Mouse (Mus musculus) CH12F3 (cell line): Measurements from ENCODE around the gene Cox7a1.

Experiments used
- in situ Hi-C: fragments of 300-500 bp; cut with MboI; formaldehyde crosslinking; loops from 2 replicates; pipeline ENCODE4 v1.14.3; 2020; ENCODE audit warnings: low sequenced_read_pairs

Gene Cox7a1

DNA sequence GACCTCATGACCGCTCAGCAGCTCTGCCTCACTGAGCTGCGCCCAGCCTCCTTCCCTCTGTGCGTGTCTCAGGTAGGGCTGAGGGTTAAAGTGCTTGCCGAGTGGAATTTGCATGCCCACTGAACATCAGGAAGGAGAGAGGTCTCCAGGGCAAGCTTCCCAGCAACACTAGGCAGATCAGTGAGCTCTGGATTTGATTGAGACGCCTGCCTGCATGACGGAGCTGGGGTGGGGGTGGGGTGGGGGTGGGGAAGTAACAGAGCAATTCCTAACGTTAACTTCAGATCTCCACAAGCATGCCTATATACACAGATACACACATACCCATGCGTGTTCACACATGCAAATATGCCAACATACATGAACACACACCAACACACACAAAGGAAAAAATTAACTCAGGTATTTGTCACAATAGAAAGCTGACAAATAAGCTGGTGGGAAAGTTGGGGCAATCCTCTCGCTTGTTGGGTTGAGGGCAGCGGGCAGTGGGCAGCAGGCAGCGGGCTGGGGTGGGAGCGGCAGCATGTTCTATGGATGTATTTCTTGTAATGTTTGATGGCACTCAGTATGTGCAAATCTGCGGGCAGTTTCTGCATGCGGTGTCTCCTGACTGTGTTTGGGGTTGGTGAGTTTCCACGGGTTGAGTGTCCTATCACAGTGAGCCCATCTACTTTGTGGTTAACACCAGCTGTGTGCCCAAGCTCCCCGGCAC is 35.5 kb downstream of the Cox7a1 start:
- in situ Hi-C loops: no loop called here

DNA sequence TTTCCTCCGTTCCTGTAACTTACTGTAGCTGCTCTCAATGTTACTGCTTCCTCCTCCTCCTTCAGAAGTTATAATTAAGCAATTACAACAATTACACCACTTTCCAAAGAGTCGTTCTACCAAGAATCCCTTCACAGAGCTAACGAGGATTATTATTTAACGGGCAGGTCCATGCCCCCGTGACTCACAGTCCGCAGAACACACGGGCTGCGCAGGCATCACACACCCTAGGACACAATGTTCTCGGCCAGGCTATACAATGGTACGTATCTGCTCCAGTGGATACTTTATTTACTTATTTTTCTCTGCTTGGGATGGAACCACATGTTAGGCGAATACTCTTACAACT is 36.0 kb downstream of the Cox7a1 start:
- in situ Hi-C loops: no loop called here

DNA sequence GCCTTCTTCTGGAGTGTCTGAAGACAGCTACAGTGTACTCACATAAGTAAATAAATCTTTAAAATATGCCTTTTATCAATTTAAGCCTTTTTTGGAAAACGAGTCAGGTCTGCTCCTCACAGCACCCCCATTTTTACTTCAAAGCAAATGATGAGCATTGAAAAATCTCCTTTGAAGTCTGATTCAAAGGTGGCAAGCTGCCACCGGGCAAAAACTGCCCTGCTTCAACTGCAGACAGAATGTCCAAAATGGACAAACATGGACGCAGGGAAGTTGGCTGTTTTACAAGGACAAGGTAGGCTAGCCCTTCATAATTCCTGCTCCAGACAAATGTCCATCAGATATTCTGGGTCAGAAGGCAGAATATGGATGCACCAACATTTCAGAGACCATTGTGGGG is 37.5 kb downstream of the Cox7a1 start:
- in situ Hi-C loops: no loop called here

DNA sequence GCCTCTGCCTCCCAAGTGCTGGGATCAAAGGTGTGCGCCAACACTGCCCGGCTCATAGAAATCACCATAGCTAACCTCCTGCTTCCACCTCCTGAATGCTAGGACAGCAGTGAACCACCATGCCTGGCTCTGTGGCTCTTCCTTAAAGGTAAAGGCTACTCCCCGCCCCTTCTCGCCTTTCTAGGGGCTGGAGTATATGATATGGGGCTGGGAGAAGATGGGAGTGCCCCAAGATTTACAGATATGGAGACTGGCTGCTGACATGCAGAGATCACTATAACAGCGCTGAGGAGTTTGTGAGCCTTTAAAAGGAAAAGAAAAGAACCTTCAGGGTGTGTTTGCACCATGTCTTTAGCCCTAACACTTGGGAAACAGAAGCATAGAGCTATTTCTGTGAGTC is 38.3 kb downstream of the Cox7a1 start:
- in situ Hi-C loops: no loop called here

DNA sequence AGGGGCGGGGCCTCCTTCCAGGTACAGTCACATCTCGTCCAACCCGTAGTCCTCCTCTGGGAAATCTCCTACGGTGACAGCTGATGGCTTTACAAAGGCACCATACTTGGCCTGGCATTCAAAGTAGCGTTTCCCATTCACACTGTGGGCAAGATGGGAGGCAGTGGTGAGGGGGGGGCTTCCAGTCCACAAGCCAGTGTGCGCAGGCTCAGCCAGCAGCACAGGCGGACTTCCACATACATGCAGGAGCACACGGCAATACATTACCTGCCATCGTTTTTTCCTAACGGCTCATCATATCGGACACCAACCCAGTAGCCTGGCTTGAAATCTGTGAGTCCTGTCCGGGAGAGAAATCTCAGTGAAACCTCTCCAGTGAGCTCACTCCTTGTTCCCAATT is 40.3 kb downstream of the Cox7a1 start:
- in situ Hi-C loops: no loop called here

DNA sequence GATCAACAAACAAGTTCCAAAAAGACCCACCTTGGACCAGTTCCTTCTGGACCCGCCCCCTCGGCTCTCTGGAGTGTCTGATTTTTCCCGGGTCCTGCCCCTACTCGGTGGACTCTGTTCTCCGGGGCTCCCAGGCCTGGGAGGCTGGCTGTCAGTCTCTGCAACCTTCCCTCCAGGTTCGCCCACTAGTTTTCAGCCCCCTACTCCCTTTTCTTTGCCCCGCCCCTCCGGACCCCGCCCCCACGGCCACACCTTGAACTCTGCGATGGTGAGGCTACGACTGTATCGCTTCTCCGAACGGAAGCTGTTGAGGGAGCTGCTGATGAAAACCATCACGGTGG is 47.4 kb downstream of the Cox7a1 start:
- in situ Hi-C loops: no loop called here

DNA sequence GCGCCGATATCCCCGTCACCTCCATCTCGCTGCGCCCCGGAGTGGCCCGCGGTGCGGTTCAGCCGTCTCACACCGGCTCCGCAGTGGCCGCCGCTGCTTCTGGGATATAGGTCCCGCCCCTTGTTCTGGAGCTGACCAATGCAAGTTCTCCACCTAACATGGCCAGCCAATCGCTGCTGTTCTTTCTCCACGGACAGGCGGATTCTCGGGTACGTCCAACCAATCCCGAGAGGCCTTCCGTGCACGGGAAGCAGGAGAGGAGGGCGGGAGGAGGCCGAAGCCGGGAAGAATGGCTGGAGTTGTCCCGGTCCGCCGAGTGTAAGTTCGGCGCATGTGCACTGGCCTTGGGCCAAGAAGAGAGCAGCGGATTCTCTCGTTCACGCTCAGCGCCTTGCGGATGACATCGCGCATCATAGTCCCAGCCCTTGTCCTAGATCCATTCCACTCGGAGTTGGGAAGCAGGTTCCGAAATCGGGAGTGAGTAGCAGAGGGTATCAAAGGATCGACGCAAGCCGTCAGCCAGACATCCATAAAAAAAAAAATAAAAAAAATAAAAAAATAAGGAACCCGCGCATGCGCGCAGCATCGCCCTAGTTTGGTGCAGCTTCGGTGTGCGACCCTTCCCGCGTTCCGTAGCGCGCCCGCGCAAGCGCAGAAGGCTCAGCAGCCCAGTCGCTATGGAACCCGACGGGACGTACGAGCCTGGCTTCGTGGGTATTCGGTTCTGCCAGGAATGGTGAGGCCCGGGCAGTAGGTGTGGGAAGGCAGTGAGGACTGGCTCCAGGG is 47.9 kb downstream of the Cox7a1 start, which contains the start of the genes Polr2i and Tbcb:
Polr2i (plus strand) TSS at position 280 of the 786 bp plus-strand sequence.
Tbcb (minus strand) TSS at position 604 of the 786 bp plus-strand sequence.
- in situ Hi-C loops: no loop called here

DNA sequence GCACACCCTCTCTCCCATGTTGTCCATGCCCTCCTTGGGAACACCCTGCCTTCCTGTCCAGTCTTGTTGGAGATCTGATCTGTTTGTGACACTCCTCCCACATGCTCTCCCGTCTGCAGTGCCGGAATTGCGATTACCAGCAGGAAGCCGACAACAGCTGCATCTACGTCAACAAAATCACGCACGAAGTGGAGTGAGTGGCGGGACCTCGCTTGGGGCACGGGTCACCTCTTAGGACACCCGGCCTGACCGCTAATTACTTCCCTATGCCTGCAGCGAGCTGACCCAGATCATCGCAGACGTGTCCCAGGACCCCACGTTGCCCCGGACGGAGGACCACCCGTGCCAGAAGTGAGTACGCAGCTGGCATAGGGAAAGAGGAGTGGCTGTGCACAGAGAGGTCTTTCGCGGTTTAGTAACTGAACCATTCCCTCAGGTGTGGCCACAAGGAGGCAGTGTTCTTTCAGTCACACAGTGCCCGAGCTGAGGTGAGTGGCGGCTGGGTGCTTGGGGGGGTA is 48.7 kb downstream of the Cox7a1 start:
- in situ Hi-C loops: no loop called here

DNA sequence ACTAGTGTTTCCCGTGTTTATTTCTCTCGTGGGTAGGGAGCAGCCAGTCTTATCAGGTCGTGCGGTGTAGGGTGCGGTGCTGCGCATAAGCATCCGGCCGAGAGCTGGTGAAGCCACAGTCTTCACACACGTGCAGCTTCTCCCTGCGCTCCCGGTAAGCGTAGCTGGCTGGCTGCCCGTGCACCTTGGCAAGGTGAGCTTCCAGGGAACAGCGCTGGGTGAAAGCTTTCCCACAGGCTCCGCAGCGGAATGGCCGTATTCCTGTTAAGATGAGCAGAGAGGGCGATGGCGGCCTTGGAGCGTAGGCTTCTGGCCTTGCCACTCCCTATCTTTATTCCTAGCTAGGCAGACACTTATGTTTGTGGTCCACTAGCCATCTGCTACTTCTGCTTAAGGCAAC is 49.4 kb downstream of the Cox7a1 start:
- in situ Hi-C loops: no loop called here

DNA sequence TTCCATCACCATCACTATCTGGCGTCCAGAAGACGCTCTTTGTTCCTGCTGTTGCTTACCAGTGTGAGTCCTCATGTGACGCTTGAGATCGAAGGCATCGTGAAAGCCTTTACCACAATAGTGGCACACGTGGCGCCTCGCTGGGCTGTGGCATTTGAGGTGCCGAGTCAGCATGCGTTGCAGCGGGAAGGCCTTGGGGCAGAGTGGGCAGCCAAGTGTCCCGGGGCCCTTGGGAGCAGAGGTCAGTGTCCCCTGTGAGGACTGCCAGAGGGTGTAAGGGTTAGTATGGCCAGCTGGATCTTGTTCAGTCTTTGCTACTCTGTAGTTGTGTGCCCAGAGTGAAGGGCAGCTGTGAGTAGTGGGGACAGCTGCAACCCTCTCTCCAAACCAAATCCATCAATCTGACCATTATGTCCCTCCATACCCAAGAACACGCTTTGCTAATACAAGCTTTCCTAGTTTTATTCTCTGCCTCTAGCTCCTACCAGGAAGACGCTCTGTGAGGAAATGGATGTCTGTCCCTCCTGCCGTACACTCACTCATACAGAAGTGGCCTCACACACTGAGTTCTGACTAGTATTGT is 50.4 kb downstream of the Cox7a1 start:
- in situ Hi-C loops: no loop called here

DNA sequence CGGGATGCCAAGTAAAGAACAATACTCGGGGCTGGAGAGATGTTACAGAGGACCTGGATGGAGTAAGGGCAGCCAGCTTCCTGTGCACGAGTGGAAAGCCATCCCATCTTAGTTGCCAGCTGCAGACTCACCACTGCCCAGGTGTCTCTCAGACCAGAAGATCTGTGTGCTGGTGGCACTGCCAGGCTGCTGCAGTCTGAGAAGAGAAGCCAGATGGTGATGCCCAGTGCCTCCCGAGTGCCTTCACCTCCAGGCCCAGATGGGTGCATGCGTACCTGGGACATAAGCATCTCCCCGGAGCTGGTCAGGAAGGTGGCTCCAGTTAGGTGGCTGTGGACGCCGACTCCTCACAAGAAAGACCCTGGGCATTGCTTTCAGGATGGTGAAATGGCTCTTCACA is 51.1 kb downstream of the Cox7a1 start:
- in situ Hi-C loops: no loop called here

DNA sequence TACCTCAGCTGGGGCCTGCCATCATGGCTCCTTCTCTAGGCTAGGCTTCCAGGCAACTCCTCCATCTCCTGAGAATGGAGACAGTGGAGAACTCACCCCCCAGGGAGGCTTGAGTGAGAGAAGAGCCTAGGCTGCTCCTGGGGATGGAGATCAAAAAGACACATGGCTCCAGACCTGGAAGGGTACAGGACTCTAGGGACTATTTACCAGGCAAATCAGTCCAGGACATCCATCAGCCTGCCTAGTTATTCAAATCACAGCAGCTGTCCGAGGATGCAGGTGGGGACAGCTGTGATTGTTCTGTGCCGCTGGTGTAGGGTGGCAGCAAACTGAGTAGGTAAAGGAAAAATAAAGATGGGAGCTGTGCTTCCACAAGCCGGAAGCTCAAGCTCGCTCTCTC is 51.7 kb downstream of the Cox7a1 start, which contains the start of gene Ovol3:
Ovol3 (minus strand) TSS at position 101 of the 400 bp plus-strand sequence.
- in situ Hi-C loops: no loop called here
